Mouse (Mus musculus) ES-Bruce4 (cell line): Measurements from ENCODE around the gene Pdhb.

ENCODE experiments used
- CTCF ChIP-seq: IDR thresholded peaks from one replicate; pipeline ENCODE4 v1.8.1; 2011; ENCODE audit warnings: low read depth, low read length
- EP300 ChIP-seq: IDR thresholded peaks from 2 replicates; pipeline ENCODE4 v1.6.1; 2011; ENCODE audit warnings: low read depth, low read length; ENCODE audit not compliant: insufficient read depth
- POLR2A ChIP-seq: IDR thresholded peaks from one replicate; pipeline ENCODE4 v1.8.1; 2011; ENCODE audit warnings: low read length; ENCODE audit not compliant: insufficient read depth

DNA sequence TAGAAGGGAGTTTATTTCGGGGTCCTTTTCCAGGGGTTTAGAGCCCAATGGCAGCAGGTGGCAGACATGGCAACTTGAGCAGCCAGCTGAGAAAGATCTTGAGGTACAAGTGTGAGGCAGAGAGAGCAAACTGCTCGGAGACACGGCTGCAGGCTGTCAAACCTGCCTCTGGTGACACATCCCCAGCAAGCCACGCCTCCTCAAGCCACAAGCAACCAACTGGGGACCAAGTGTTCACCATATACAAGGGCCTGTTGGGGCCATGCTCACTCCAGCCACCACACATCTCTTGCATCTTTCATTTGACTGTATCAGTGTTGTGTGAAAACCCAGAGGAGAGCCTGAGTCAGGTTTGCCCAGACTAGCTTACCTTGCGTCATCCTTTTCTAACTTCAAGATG lies 44.9 kb downstream of the Pdhb start:
- TF ChIP-seq CTCF (no peak), POLR2A (no peak), EP300 (no peak)
